Mouse (Mus musculus) ES-E14 (cell line): Measurements from ENCODE around the gene Shb. TPM values are rescaled to one million over a fixed set of nuclear protein-coding genes. Genes with fewer than 3 reads are reported as not detected.

Experiments used
- DNase-seq: peaks from one replicate; pipeline ENCODE4 v3.0.0-alpha.2; 2013; ENCODE audit warnings: low read depth, low spot score
- H3K27ac ChIP-seq: 2 replicates; pipeline ENCODE4 v1.5.1; 2012; ENCODE audit warnings: low read depth, mild to moderate bottlenecking, low read length, moderate library complexity, mixed read lengths; ENCODE audit not compliant: poor library complexity, insufficient read depth, severe bottlenecking
- H3K36me3 ChIP-seq: 2 replicates; pipeline ENCODE4 v1.6.1; 2012; ENCODE audit warnings: mild to moderate bottlenecking, low read length, moderate library complexity, mixed read lengths; ENCODE audit not compliant: control insufficient read depth, poor library complexity, insufficient read depth, severe bottlenecking
- H3K4me1 ChIP-seq, 2 experiments: fragments of 150-350 bp in 1 of 2; sonication (generic) in 1 of 2; 2 replicates each; pipeline ENCODE4 v1.6.1; 2012; ENCODE audit warnings: low read length in 2 of 2, mild to moderate bottlenecking in 1 of 2, mixed read lengths in 1 of 2; ENCODE audit not compliant: control insufficient read depth in 2 of 2, insufficient read depth in 2 of 2, poor library complexity in 1 of 2
- H3K4me3 ChIP-seq, 2 experiments: fragments of 150-350 bp in 1 of 2; sonication (generic) in 1 of 2; 2 replicates each; pipeline ENCODE4 v1.5.1; 2012; ENCODE audit warnings: low read length in 2 of 2, low read depth in 1 of 2, mild to moderate bottlenecking in 1 of 2, mixed read lengths in 1 of 2; ENCODE audit not compliant: insufficient read depth in 1 of 2, poor library complexity in 1 of 2, severe bottlenecking in 1 of 2
- H3K9ac ChIP-seq: 2 replicates; pipeline ENCODE4 v1.6.1; 2012; ENCODE audit warnings: low read depth, mild to moderate bottlenecking, low read length, mixed read lengths; ENCODE audit not compliant: poor library complexity, insufficient read depth, severe bottlenecking
- H3K9me3 ChIP-seq: fragments of 150-350 bp; sonication (generic); 2 replicates; pipeline ENCODE4 v1.6.1; 2012; ENCODE audit warnings: low read depth, mild to moderate bottlenecking, low read length; ENCODE audit not compliant: control insufficient read depth, insufficient read depth
- CHD2 ChIP-seq: IDR thresholded peaks from 2 replicates; pipeline ENCODE4 v1.6.1; 2014; ENCODE audit warnings: mild to moderate bottlenecking, low read depth, low read length, inconsistent platforms
- HCFC1 ChIP-seq: IDR thresholded peaks from 2 replicates; pipeline ENCODE4 v1.6.1; 2012; ENCODE audit warnings: low read length, inconsistent platforms, borderline replicate concordance; ENCODE audit not compliant: insufficient read depth
- MAFK ChIP-seq: IDR thresholded peaks from 2 replicates; pipeline ENCODE4 v1.6.1; 2014; ENCODE audit warnings: mild to moderate bottlenecking, low read depth, low read length, inconsistent platforms; ENCODE audit not compliant: insufficient read depth
- ZC3H11A ChIP-seq: IDR thresholded peaks from 2 replicates; pipeline ENCODE4 v1.6.1; 2012; ENCODE audit warnings: low read depth, mild to moderate bottlenecking, inconsistent platforms, low read length, borderline replicate concordance
- ZNF384 ChIP-seq: IDR thresholded peaks from 2 replicates; pipeline ENCODE4 v1.6.1; 2012; ENCODE audit warnings: low read depth, low read length, inconsistent platforms
- in situ Hi-C, 2 experiments: fragments of 600-800 bp; cut with MboI; formaldehyde crosslinking; loops; one replicate each; pipeline ENCODE4 v1.15.1; 2025; ENCODE audit warnings: low sequenced_read_pairs in 2 of 2, inconsistent platforms in 1 of 2; ENCODE audit not compliant: unreplicated experiment in 2 of 2
- total RNA-seq: library from RNA; depleted of rRNA; stranded (reverse); fragments of 300-350 nt; gene quantifications from 2 replicates; pipeline ENCODE4 v1.2.3, GENCODE M21; 2012

Gene Shb
- total RNA-seq, 1 experiment = 15.9 TPM

DNA sequence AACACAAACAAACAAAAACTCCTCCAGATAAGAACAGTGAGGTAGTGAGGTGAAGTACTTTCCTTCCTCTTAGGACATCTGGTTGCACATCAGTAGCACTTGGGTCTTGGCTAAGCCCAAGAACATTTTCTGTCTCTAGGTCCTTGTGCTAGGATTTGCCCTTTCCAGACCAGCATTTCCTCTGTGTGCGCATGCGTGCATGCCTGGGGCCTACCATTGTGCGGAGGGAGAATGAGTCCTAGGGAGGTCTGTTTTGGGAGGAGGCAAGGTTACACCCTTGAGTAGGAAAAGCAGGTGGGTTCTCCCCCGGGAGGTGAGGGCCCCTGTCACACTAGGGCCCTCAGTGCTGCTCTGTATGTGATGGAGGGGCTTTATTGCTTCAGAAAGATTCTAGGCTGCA is 113.2 kb downstream of the Shb start:
- no peaks in the 10 kb centered on the region; the same call in 1 of the 2 replicates for H3K36me3 ChIP-seq
- H3K27ac ChIP-seq = no peak overlapping the region
- no peak for DNase-seq
- H3K4me3 ChIP-seq = no peak overlapping the region
- H3K9ac ChIP-seq = no peak overlapping the region
- TF ChIP-seq HCFC1 (no peak), MAFK (no peak), ZNF384 (no peak), ZC3H11A (no peak), CHD2 (no peak)
- in situ Hi-C loops = loop anchor here (10.0 to 25.0 kb wide), 3 partner anchors 196 to 368 kb away; partner anchors contain the start of gene Aldh1b1 (in 1 of the 2)
- no peaks in the 10 kb centered on the region for H3K9me3 ChIP-seq
- peaks cover 13 to 34% of the 10 kb centered on the region in 2 experiments for H3K4me1 ChIP-seq

DNA sequence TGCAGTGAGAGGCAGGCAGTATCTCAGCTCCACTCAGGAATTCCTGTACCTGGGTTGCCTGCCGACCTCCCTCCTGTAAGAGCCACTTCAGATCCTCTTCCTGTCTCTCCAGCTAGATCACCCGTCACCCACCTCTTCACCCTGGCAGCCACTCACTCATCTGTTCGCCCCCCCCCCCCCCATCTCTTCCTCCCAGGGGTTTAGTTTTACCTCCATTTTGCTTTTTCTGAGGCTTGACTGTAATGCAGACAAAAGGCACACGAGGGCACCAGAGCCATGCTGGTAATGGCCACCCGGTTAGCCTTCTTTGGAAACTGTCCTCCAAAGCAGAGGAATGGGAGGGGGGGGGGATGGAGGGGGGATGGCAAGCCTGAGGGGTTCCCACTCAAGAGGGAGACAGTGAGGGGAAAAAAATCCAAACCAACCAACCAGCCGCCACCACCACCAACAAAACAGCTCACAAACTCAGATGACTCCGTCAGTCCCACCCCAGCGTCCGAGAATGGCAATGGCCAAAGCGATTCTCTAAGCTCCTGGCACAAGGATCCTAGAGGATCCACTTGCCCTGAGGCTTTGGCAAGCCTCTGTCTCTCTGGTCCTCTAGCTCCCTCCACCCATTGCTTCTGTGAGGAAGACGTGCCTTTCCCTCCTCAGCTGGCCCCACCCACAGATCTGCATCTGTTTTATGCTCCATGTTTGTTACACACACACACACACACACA is 113.9 kb downstream of the Shb start:
- peaks cover 13 to 29% of the 10 kb centered on the region in 2 experiments for H3K4me1 ChIP-seq
- TF ChIP-seq ZC3H11A = peak; percentile 88
- TF ChIP-seq ZNF384 = no peak
- no peak for DNase-seq
- no peak overlapping the region for H3K9ac ChIP-seq
- in situ Hi-C loops = loop anchor here (10.0 to 25.0 kb wide), 3 partner anchors 196 to 369 kb away; partner anchors contain the start of gene Aldh1b1 (in 1 of the 2)
- H3K27ac ChIP-seq = no peak overlapping the region
- H3K4me3 ChIP-seq = 0 out of 4 replicates have a peak overlapping the region, but pooled peaks of 1 of the 2 experiments have one; percentile 9
- H3K9me3 ChIP-seq = no peaks in the 10 kb centered on the region
- no peaks in the 10 kb centered on the region; the same call in 1 of the 2 replicates for H3K36me3 ChIP-seq

DNA sequence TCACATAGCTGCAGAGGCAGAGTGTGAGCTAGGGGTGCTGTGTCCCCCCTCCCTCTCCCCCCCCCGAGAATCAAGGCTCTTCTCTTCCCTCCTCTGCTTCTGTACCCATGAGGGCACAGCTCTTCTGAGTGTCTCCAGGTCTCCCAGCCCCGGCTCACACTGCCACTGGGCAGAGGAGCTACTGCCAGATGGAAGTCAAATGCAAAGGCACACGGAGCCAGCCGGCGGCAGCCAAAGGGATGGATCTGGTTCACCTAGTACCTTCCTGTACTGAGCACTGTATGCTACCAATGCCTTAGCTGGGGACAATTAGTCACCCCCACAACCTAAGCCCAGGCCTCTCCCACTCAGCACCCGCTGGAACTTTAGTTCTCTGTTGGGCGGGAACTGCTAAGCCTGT is 116.0 kb downstream of the Shb start:
- DNase-seq = no peak

DNA sequence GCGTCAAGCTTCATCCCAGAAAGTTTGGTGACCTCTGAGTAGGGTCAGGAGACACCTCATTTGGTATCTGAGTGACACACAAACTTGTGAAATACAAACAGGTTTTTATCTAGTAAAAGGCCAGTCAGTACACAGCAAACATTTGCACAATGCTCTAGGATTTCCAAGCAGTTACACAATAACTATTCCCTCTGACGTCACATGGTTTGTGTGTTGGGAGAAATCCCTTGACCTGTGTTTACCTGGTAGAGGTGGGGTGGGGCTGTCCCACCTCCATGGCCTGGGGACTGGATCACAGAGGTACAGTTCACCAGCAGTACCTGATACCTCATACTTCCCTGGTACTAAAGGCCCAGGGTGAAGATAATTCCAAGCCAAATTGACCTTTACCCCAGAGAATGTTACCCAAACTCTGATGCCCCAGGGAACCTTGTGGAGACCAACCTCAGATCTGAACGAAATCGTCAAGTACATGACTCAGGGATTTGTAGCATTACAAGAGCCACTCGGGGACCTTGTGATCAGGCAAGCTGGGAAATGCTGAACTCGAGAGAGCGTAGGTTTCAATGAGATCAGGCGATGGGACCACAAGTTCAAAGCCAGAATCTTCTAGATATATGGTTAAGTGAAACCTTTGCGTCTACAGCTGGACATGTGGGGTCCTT is 118.5 kb downstream of the Shb start:
- Histone ChIP-seq H3K9me3 (no peaks in the 10 kb centered on the region), H3K4me1 (peaks cover 5 to 10% of the 10 kb centered on the region in 2 experiments; a peak in 1 of 4 replicates), H3K9ac (no peak overlapping the region), H3K4me3 (no peak overlapping the region), H3K27ac (no peak overlapping the region), H3K36me3 (no peaks in the 10 kb centered on the region)
- in situ Hi-C loops = loop anchor here (10.0 to 25.0 kb wide), 3 partner anchors 201 to 373 kb away; partner anchors contain the start of gene Aldh1b1 (in 1 of the 2)
- no peak for DNase-seq
- TF ChIP-seq MAFK = no peak
- TF ChIP-seq CHD2 = no peak
- TF ChIP-seq ZC3H11A = no peak
- no peak for TF ChIP-seq ZNF384
- no peak for TF ChIP-seq HCFC1

More for the DNA sequence above, 116.0 kb downstream of the Shb start:
- H3K36me3 ChIP-seq = no peaks in the 10 kb centered on the region
- H3K9ac ChIP-seq = no peak overlapping the region
- in situ Hi-C loops = loop anchor here (10.0 to 25.0 kb wide), 3 partner anchors 198 to 371 kb away; partner anchors contain the start of gene Aldh1b1 (in 1 of the 2)
- peaks cover 8 to 14% of the 10 kb centered on the region in 2 experiments; a peak in 2 of 4 replicates for H3K4me1 ChIP-seq
- H3K27ac ChIP-seq = no peak overlapping the region
- no peak overlapping the region for H3K4me3 ChIP-seq
- H3K9me3 ChIP-seq = no peaks in the 10 kb centered on the region
- TF ChIP-seq CHD2 (no peak), MAFK (no peak), HCFC1 (no peak), ZC3H11A (no peak), ZNF384 (no peak)
